Mouse (Mus musculus): ENCODE measurements at regions not wholly inside any gene's neighbourhood (a gene's known extent, or its start where the extent isn't known, plus 50 kb on each side); places are given as distances from the start of the nearest gene placed in this dataset.
A peak's percentile ranks its signal among the peaks of the same experiment; 100 is the strongest.
"Not testable (repeated sequence)": the region's sequence is repeated elsewhere in the genome, so short reads cannot be mapped to it uniquely, and the experiment has no call there.

- ATAC-seq (ENCODE audit: extremely low read depth, insufficient number of reproducible peaks, low FRiP score, poor library complexity, severe bottlenecking); H3K27me3 ChIP-seq (ENCODE audit: insufficient read depth, low read length); H3K36me3 ChIP-seq (replicated peaks); H3K4me3 ChIP-seq (ENCODE audit: low read depth, low read length); DNase-seq (ENCODE audit: low spot score); H3K9me3 ChIP-seq (replicated peaks); H3K4me1 ChIP-seq (ENCODE audit: insufficient read depth, low read depth, low read length): not testable (repeated sequence)
These were observed 119.2 kb upstream of the Gm21119 start for GRCm38 (mm10) chr8:20495542-20495941.

GRCm38 (mm10) chr8:20513920-20514319 is 100.8 kb upstream of the Gm21119 start:
- not testable (repeated sequence) for H3K4me3 ChIP-seq (ENCODE audit: low read depth, low read length); H3K36me3 ChIP-seq (replicated peaks); DNase-seq (ENCODE audit: low spot score); H3K9me3 ChIP-seq (replicated peaks); H3K27me3 ChIP-seq (ENCODE audit: insufficient read depth, low read length); H3K4me1 ChIP-seq (ENCODE audit: insufficient read depth, low read depth, low read length); ATAC-seq (ENCODE audit: extremely low read depth, insufficient number of reproducible peaks, low FRiP score, poor library complexity, severe bottlenecking)

GRCm38 (mm10) chr8:20516324-20516830 is 98.3 kb upstream of the Gm21119 start:
- not testable (repeated sequence) for H3K4me1 ChIP-seq (ENCODE audit: insufficient read depth, low read depth, low read length); DNase-seq (ENCODE audit: low spot score); H3K27me3 ChIP-seq (ENCODE audit: insufficient read depth, low read length); H3K9me3 ChIP-seq (replicated peaks); H3K36me3 ChIP-seq (replicated peaks); ATAC-seq (ENCODE audit: extremely low read depth, insufficient number of reproducible peaks, low FRiP score, poor library complexity, severe bottlenecking); H3K4me3 ChIP-seq (ENCODE audit: low read depth, low read length)

- not testable (repeated sequence) for H3K9me3 ChIP-seq (replicated peaks); DNase-seq (ENCODE audit: low spot score); H3K4me3 ChIP-seq (ENCODE audit: low read depth, low read length); H3K4me1 ChIP-seq (ENCODE audit: insufficient read depth, low read depth, low read length); ATAC-seq (ENCODE audit: extremely low read depth, insufficient number of reproducible peaks, low FRiP score, poor library complexity, severe bottlenecking); H3K36me3 ChIP-seq (replicated peaks); H3K27me3 ChIP-seq (ENCODE audit: insufficient read depth, low read length)
These were observed 97.2 kb upstream of the Gm21119 start for GRCm38 (mm10) chr8:20517551-20517950.

- DNase-seq (ENCODE audit: low spot score); ATAC-seq (ENCODE audit: extremely low read depth, insufficient number of reproducible peaks, low FRiP score, poor library complexity, severe bottlenecking); H3K9me3 ChIP-seq (replicated peaks); H3K36me3 ChIP-seq (replicated peaks); H3K27me3 ChIP-seq (ENCODE audit: insufficient read depth, low read length); H3K4me3 ChIP-seq (ENCODE audit: low read depth, low read length); H3K4me1 ChIP-seq (ENCODE audit: insufficient read depth, low read depth, low read length): not testable (repeated sequence)
These were observed 90.2 kb upstream of the Gm21119 start for GRCm38 (mm10) chr8:20524539-20524938.

GRCm38 (mm10) chr8:20529048-20529447 is 85.7 kb upstream of the Gm21119 start:
- not testable (repeated sequence) for H3K27me3 ChIP-seq (ENCODE audit: insufficient read depth, low read length); H3K9me3 ChIP-seq (replicated peaks); DNase-seq (ENCODE audit: low spot score); ATAC-seq (ENCODE audit: extremely low read depth, insufficient number of reproducible peaks, low FRiP score, poor library complexity, severe bottlenecking); H3K36me3 ChIP-seq (replicated peaks); H3K4me1 ChIP-seq (ENCODE audit: insufficient read depth, low read depth, low read length); H3K4me3 ChIP-seq (ENCODE audit: low read depth, low read length)

- ATAC-seq (ENCODE audit: extremely low read depth, insufficient number of reproducible peaks, low FRiP score, poor library complexity, severe bottlenecking); H3K36me3 ChIP-seq (replicated peaks); H3K4me3 ChIP-seq (ENCODE audit: low read depth, low read length); DNase-seq (ENCODE audit: low spot score); H3K9me3 ChIP-seq (replicated peaks); H3K27me3 ChIP-seq (ENCODE audit: insufficient read depth, low read length); H3K4me1 ChIP-seq (ENCODE audit: insufficient read depth, low read depth, low read length): not testable (repeated sequence)
These were observed 75.7 kb upstream of the Gm21119 start for GRCm38 (mm10) chr8:20539031-20539430.

GRCm38 (mm10) chr8:20544084-20544483 is 70.6 kb upstream of the Gm21119 start:
- not testable (repeated sequence) for DNase-seq (ENCODE audit: low spot score); H3K9me3 ChIP-seq (replicated peaks); H3K4me3 ChIP-seq (ENCODE audit: low read depth, low read length); ATAC-seq (ENCODE audit: extremely low read depth, insufficient number of reproducible peaks, low FRiP score, poor library complexity, severe bottlenecking); H3K27me3 ChIP-seq (ENCODE audit: insufficient read depth, low read length); H3K36me3 ChIP-seq (replicated peaks); H3K4me1 ChIP-seq (ENCODE audit: insufficient read depth, low read depth, low read length)

- H3K4me1 ChIP-seq (ENCODE audit: insufficient read depth, low read depth, low read length); DNase-seq (ENCODE audit: low spot score); H3K27me3 ChIP-seq (ENCODE audit: insufficient read depth, low read length); H3K4me3 ChIP-seq (ENCODE audit: low read depth, low read length); H3K9me3 ChIP-seq (replicated peaks); H3K36me3 ChIP-seq (replicated peaks); ATAC-seq (ENCODE audit: extremely low read depth, insufficient number of reproducible peaks, low FRiP score, poor library complexity, severe bottlenecking): not testable (repeated sequence)
These were observed 69.4 kb upstream of the Gm21119 start for GRCm38 (mm10) chr8:20545347-20545746.

- not testable (repeated sequence) for DNase-seq (ENCODE audit: low spot score); H3K27me3 ChIP-seq (ENCODE audit: insufficient read depth, low read length); H3K4me1 ChIP-seq (ENCODE audit: insufficient read depth, low read depth, low read length); ATAC-seq (ENCODE audit: extremely low read depth, insufficient number of reproducible peaks, low FRiP score, poor library complexity, severe bottlenecking); H3K36me3 ChIP-seq (replicated peaks); H3K9me3 ChIP-seq (replicated peaks); H3K4me3 ChIP-seq (ENCODE audit: low read depth, low read length)
These were observed 68.3 kb upstream of the Gm21119 start for GRCm38 (mm10) chr8:20546401-20546800.

GRCm38 (mm10) chr8:20550054-20550778 is 64.5 kb upstream of the Gm21119 start:
- not testable (repeated sequence) for DNase-seq (ENCODE audit: low spot score); H3K9me3 ChIP-seq (replicated peaks); H3K36me3 ChIP-seq (replicated peaks); H3K4me1 ChIP-seq (ENCODE audit: insufficient read depth, low read depth, low read length); H3K27me3 ChIP-seq (ENCODE audit: insufficient read depth, low read length)
- ATAC-seq (ENCODE audit: extremely low read depth, insufficient number of reproducible peaks, low FRiP score, poor library complexity, severe bottlenecking) = peak; percentile 100
- peak overlapping the region; percentile 69 for H3K4me3 ChIP-seq (ENCODE audit: low read depth, low read length)

- H3K27me3 ChIP-seq (ENCODE audit: insufficient read depth, low read length); H3K4me1 ChIP-seq (ENCODE audit: insufficient read depth, low read depth, low read length); H3K4me3 ChIP-seq (ENCODE audit: low read depth, low read length); H3K9me3 ChIP-seq (replicated peaks); DNase-seq (ENCODE audit: low spot score); H3K36me3 ChIP-seq (replicated peaks); ATAC-seq (ENCODE audit: extremely low read depth, insufficient number of reproducible peaks, low FRiP score, poor library complexity, severe bottlenecking): not testable (repeated sequence)
These were observed 58.1 kb upstream of the Gm21119 start for GRCm38 (mm10) chr8:20556501-20557181.
